Mouse (Mus musculus): ENCODE measurements around the gene Ptprr.

DNA sequence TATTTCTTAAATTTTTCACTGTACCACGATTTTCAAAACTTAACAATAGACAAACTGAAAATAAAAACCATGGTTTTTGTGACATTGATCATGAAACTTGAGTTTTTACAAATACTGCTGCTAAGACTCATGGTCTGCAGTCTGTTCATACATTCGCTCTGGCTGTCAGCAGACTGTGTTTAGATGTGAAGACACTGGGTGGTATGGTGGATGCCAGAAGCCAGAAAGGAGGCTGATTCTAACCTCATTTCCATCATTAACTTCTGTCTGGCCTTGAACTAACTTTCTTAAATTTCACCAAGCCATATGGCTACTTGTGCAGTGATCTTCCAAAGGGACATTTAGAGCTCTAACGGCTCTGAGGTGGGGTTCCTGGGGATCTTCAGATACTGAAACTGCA, 112.4 kb downstream of the Ptprr start:
- TF ChIP-seq POLR2A (IDR thresholded peaks at IDR 0.05; ENCODE audit: borderline replicate concordance, insufficient read depth, low read length) (no peak), CTCF (IDR thresholded peaks at IDR 0.05; ENCODE audit: borderline replicate concordance, insufficient read depth, low read depth, low read length) (no peak)
